Mouse (Mus musculus): Measurements from ENCODE around the gene Fam102b. TPM values are rescaled to one million over a fixed set of nuclear protein-coding genes. Genes with fewer than 3 reads are reported as not detected.

Gene Fam102b
- total RNA-seq (2022), result 1 to 10 TPM; 4.2 to 7.9 (median 5.2) TPM

- peak; percentile 78 to 81 for DNase-seq (ENCODE audit: low spot score in 2 of 2)
These were observed at the start of gene Fam102b for GRCm38 (mm10) chr3:109027515-109027987. Fam102b (minus strand) TSS chr3:109027607.

GRCm38 (mm10) chr3:109062989-109063388, 35.6 kb upstream of the Fam102b start:
- DNase-seq (ENCODE audit: low spot score in 2 of 2), result no peak

DNA sequence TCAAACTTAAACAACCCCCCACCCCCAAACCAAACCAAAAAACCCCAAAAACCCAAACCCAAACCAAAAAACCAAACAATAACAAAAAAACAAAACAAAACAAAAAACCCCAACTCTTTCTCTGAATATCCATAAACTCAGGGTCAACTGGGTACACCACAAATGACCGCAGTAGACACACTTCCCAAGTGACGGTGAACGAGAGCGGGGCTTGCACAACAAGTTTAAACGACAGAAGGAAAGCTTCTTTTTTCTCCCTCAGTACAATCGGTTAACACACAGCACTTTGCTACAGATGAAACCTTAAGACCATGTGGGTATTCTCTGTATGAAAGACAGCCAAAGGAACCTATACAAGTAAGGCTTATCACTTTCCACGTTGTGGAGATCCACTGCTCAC, 35.0 kb upstream of the Fam102b start:
- no peak for DNase-seq (ENCODE audit: low spot score in 2 of 2)

GRCm38 (mm10) chr3:109059903-109060302, 32.5 kb upstream of the Fam102b start:
- no peak for DNase-seq (ENCODE audit: low spot score in 2 of 2)

- no peak for DNase-seq (ENCODE audit: low spot score in 2 of 2)
These were observed 24.5 kb upstream of the Fam102b start for GRCm38 (mm10) chr3:109051946-109052331.

GRCm38 (mm10) chr3:109051056-109051945, 23.9 kb upstream of the Fam102b start:
- no peak for DNase-seq (ENCODE audit: low spot score in 2 of 2)

- DNase-seq (ENCODE audit: low spot score in 2 of 2), result no peak
These were observed 20.4 kb upstream of the Fam102b start for GRCm38 (mm10) chr3:109047707-109048283.

DNA sequence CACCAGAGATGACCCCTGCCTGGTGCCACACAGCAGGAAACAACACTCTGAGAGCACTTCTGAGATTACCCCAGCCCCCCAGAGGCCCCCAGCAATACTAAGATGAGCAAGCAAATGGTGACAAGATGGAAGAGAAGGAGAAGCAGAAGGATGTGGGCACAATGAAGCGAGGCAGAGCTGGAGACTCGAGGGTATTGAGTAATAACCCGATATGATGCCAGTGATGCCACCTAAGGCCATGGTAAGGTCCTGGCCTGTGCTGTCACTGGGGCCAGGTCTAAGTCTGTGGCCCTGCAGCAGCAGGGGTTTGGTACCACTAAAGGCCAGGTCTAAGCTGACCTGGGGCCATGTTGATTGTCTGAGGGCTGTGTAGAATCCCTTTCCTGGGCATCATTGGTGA, 19.0 kb upstream of the Fam102b start:
- no peak for DNase-seq (ENCODE audit: low spot score in 2 of 2)

- DNase-seq (ENCODE audit: low spot score in 2 of 2), result no peak
These were observed 16.0 kb upstream of the Fam102b start for GRCm38 (mm10) chr3:109043395-109043794.

- no peak for DNase-seq (ENCODE audit: low spot score in 2 of 2)
These were observed 13.5 kb upstream of the Fam102b start for GRCm38 (mm10) chr3:109040908-109041307.

GRCm38 (mm10) chr3:109034411-109034810, 7.0 kb upstream of the Fam102b start:
- DNase-seq (ENCODE audit: low spot score in 2 of 2), result no peak

DNA sequence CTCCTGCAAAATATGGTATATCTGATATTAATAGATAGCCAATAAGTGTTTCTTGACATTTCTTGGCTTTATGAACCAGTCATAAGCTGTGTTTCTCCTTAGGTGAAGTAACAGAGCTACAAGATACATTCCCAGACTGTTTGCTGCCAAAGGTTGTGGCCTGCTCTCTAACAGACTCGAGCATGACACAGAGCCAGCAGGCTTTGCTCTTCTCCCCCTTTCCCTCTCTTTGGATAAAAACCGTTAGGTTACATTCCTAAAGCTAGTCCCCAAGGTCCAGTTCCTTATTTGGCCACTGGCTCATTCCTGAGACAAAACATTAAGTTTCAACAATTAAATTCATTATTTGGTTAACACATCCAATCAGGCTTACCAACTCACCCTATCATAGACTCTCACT, 4.9 kb upstream of the Fam102b start:
- no peak for DNase-seq (ENCODE audit: low spot score in 2 of 2)

DNA sequence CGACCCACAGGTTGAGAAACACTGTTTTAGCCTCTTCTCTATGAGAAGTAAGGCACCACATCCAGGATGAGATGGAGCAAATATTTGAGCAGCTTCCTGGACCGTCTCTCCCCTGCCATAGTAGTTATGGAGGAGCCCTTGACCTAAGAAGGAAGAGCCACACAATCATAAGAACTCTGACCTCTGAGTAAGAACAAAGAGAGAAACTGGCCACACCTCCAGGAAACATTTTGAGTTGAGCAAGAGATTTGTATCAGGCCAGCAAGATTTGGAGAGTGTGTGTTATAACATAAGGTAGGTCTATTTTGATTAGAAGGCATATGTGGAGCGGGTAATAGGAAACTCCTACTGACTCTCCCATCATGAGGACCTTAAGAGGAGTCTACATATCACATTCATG, 4.2 kb upstream of the Fam102b start:
- DNase-seq (ENCODE audit: low spot score in 2 of 2), result no peak

- DNase-seq (ENCODE audit: low spot score in 2 of 2), result peak in 1 of 2 experiments; percentile 22
These were observed 3.4 kb upstream of the Fam102b start for GRCm38 (mm10) chr3:109030817-109031216.

GRCm38 (mm10) chr3:109029661-109030060, 2.3 kb upstream of the Fam102b start:
- peak in 1 of 2 experiments; percentile 26 for DNase-seq (ENCODE audit: low spot score in 2 of 2)

- peak in 1 of 2 experiments; percentile 24 for DNase-seq (ENCODE audit: low spot score in 2 of 2)
These were observed 376 bp downstream of the Fam102b start for GRCm38 (mm10) chr3:109026991-109027470.

GRCm38 (mm10) chr3:109026462-109026990, 881 bp downstream of the Fam102b start:
- no peak for DNase-seq (ENCODE audit: low spot score in 2 of 2)

DNA sequence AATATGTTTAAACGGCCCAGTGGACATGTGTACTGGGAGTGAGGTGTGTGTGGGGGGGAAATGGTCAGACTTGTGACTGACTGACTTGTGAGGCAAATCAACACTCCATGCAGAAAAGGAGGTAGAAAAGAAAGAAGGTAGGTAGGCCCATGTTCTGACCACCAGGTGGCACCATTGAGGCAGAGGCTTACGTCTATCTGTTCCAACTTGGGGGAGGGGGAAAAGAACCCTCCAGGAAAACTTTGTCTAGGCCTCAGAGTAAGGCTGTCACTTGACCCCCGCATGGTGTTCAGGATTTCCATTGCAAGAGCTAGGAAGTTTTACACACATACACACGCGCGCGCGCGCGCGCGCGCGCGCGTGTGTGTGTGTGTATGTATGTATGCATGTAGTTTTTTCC, 1.8 kb downstream of the Fam102b start:
- DNase-seq (ENCODE audit: low spot score in 2 of 2), result peak in 1 of 2 experiments; percentile 47

DNA sequence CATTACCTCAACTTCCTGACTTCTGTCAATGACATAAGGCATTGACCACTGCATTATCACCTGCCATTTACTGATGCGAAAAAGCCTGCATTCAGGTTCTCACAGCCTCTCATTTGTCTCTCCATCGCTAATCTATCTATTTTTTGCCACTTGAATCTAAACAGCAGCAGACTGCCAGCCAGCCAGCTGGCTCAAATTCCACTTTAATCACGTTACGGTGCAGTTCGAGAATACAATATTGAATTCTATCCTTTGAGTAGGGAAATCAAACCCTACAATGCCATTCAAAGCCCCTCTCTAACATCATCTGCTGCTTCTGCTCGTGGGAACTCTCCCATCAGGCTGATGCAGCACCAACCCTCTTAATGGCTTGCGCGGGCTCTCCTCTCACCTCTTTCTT, 4.3 kb downstream of the Fam102b start:
- no peak for DNase-seq (ENCODE audit: low spot score in 2 of 2)

DNA sequence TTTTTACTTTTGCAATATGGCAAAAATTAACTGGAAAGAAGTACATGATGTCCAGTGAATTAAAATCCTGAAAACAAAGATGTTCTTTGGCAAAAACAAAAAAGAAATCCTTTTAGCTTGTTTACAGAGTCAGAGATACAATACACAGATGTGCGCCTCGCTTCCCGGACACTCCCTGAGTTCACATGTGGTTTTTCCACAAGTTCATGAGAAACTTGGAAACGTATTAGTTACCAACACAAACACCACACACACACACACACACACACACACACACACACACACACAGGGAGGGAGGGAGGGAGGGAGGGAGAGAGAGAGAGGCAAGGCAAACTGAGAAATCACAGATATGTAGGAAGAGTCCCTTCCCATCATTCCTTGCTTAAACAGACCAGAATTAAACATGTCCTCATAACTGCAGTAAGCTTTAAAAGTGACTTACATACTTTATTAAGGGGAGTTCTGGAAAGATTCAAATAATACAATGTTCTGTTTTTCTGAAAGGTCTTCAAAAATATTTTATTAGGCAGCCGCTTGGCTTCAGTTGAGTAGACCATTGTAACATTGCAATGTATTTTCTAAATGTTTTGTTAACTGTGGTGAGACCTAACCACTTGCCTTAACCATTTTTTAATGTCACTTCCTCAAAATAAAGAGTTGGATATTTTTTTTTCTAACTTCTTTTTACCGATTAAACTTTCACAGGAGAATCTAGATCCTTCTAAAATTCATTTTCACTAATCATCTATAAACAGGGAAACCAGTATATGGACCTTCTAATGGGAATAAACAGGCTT, 5.5 kb downstream of the Fam102b start:
- DNase-seq (ENCODE audit: low spot score in 2 of 2), result peak in 1 of 2 experiments; percentile 21

GRCm38 (mm10) chr3:109018336-109018735, 9.1 kb downstream of the Fam102b start:
- DNase-seq (ENCODE audit: low spot score in 2 of 2), result no peak
